Mouse (Mus musculus) embryonic facial prominence, embryonic 15.5 days (tissue): ENCODE data around the gene Slc16a6. TPM values are rescaled to one million over a fixed set of nuclear protein-coding genes. Genes with fewer than 3 reads are reported as not detected.

ENCODE experiments used
- ATAC-seq: fragments of 200-750 bp; cut with Nextera tagmentation; 2 replicates; pipeline ENCODE4 v1.8.0; 2017; ENCODE audit warnings: low read depth, moderate TSS enrichment; ENCODE audit not compliant: insufficient number of reproducible peaks, low FRiP score, low TSS enrichment
- H3K27ac ChIP-seq: fragments of 300-500 bp; sonication (generic); replicated peaks from 2 replicates; pipeline ENCODE4 v1.5.1; 2015; ENCODE audit warnings: mild to moderate bottlenecking, inconsistent platforms
- H3K27me3 ChIP-seq: fragments of 300-500 bp; sonication (generic); 2 replicates; pipeline ENCODE4 v1.6.1; 2015; ENCODE audit warnings: inconsistent platforms
- H3K36me3 ChIP-seq: fragments of 300-500 bp; sonication (generic); 2 replicates; pipeline ENCODE4 v1.6.1; 2015; ENCODE audit warnings: mild to moderate bottlenecking, inconsistent platforms
- H3K4me1 ChIP-seq: fragments of 300-500 bp; sonication (generic); 2 replicates; pipeline ENCODE4 v1.6.1; 2015; ENCODE audit warnings: inconsistent platforms
- H3K4me2 ChIP-seq: fragments of 300-500 bp; sonication (generic); replicated peaks from 2 replicates; pipeline ENCODE4 v1.6.1; 2015; ENCODE audit warnings: mild to moderate bottlenecking, inconsistent platforms
- H3K4me3 ChIP-seq: fragments of 300-500 bp; sonication (generic); replicated peaks from 2 replicates; pipeline ENCODE4 v1.5.1; 2015; ENCODE audit warnings: mild to moderate bottlenecking, inconsistent platforms
- H3K9ac ChIP-seq: fragments of 300-500 bp; sonication (generic); 2 replicates; pipeline ENCODE4 v1.6.1; 2015; ENCODE audit warnings: inconsistent platforms
- H3K9me3 ChIP-seq: fragments of 300-500 bp; sonication (generic); replicated peaks from 2 replicates; pipeline ENCODE4 v1.6.1; 2016; ENCODE audit warnings: inconsistent platforms
- WGBS: fragments of 180-500 bp; shearing (Covaris S2); methylation state at CpG from one replicate; pipeline ENCODE4 v1.1.7; 2015; 5-methylcytosine and 5-hydroxymethylcytosine counted together
- microRNA-seq: library from miRNA; unstranded; fragments of <30 nt; microRNA quantifications from one replicate; pipeline ENCODE4, GENCODE M21; 2016; ENCODE audit warnings: borderline number of aligned reads
- polyA plus RNA-seq: library from polyadenylated mRNA; unstranded; fragments of >200 nt; fragmentation: Nextera tagmentation; extraction: Ambion mirVana; gene quantifications from 2 replicates; pipeline ENCODE4 v1.2.1, GENCODE M21; 2015

Slc16a6 gene
- polyA plus RNA-seq, 1 experiment from 2014 or later, result 7.5 TPM

GRCm38 (mm10) chr11:109410197-109410980 is 63.0 kb downstream of the Slc16a6 start:
- no peak overlapping the region for H3K4me2 ChIP-seq
- no peaks in the 10 kb centered on the region for H3K4me1 ChIP-seq
- no peaks in the 10 kb centered on the region for H3K9me3 ChIP-seq
- WGBS, result 88% methylated on average over 15 of the region's 15 CpGs
- no peaks in the 10 kb centered on the region for H3K36me3 ChIP-seq
- no peak for ATAC-seq
- no peak overlapping the region for H3K4me3 ChIP-seq
- H3K9ac ChIP-seq, result no peak overlapping the region
- no peaks in the 10 kb centered on the region for H3K27me3 ChIP-seq
- H3K27ac ChIP-seq, result no peak overlapping the region

GRCm38 (mm10) chr11:109406431-109406830 is 67.0 kb downstream of the Slc16a6 start:
- H3K4me3 ChIP-seq, result no peak overlapping the region
- H3K27me3 ChIP-seq, result no peaks in the 10 kb centered on the region
- no peaks in the 10 kb centered on the region for H3K9me3 ChIP-seq
- no peaks in the 10 kb centered on the region for H3K4me1 ChIP-seq
- H3K9ac ChIP-seq, result no peak overlapping the region
- H3K27ac ChIP-seq, result no peak overlapping the region
- no peaks in the 10 kb centered on the region for H3K36me3 ChIP-seq
- no peak overlapping the region for H3K4me2 ChIP-seq
- no peak for ATAC-seq
- 81% methylated on average over 5 of the region's 5 CpGs for WGBS

Small RNAs within 50 kb of the gene (microRNA-seq; reads per million reads assigned to microRNA genes)
- gene Gm25540, result not detected

Other genes with a start within 250 kb of the Slc16a6 start
- 2.1 and 2.2 TPM in 2 replicates for gene Rgs9, start 175.5 kb downstream of the Slc16a6 start, polyA plus RNA-seq
- 24.8 and 25.6 TPM in 2 replicates for gene Gna13, start 110.8 kb downstream of the Slc16a6 start, polyA plus RNA-seq
- gene 9930022D16Rik, start 59.7 kb downstream of the Slc16a6 start, polyA plus RNA-seq, result not detected in 2 replicates
- 45.5 and 46.5 TPM in 2 replicates for gene Amz2, start 47.7 kb downstream of the Slc16a6 start, polyA plus RNA-seq
- 4.3 and 4.6 TPM in 2 replicates for gene Arsg, start 224 bp downstream of the Slc16a6 start, polyA plus RNA-seq
- gene Wipi1, start 138.4 kb upstream of the Slc16a6 start, polyA plus RNA-seq, result 62.5 and 64.5 TPM in 2 replicates
- 330 and 347 TPM in 2 replicates for gene Prkar1a, start 175.8 kb upstream of the Slc16a6 start, polyA plus RNA-seq
- 6.8 and 7.6 TPM in 2 replicates for gene Fam20a, start 248.7 kb upstream of the Slc16a6 start, polyA plus RNA-seq